Mouse (Mus musculus) heart, embryonic 12.5 days (tissue): ENCODE results near the gene Ly6g6d. TPM values are rescaled to one million over a fixed set of nuclear protein-coding genes. Genes with fewer than 3 reads are reported as not detected.

Source experiments
- ATAC-seq: fragments of 200-750 bp; cut with Nextera tagmentation; 2 replicates; pipeline ENCODE4 v1.8.0; 2017; ENCODE audit warnings: moderate TSS enrichment, moderate library complexity; ENCODE audit not compliant: insufficient number of reproducible peaks, low FRiP score
- H3K27ac ChIP-seq: fragments of 300-500 bp; sonication (generic); 2 replicates; pipeline ENCODE4 v1.5.1; 2016; ENCODE audit warnings: mild to moderate bottlenecking, moderate library complexity; ENCODE audit not compliant: poor library complexity, severe bottlenecking
- H3K27me3 ChIP-seq: fragments of 300-500 bp; sonication (generic); replicated peaks from 2 replicates; pipeline ENCODE4 v1.6.1; 2016; ENCODE audit warnings: mild to moderate bottlenecking, moderate library complexity
- H3K36me3 ChIP-seq: fragments of 300-500 bp; sonication (generic); 2 replicates; pipeline ENCODE4 v1.6.1; 2016; ENCODE audit warnings: mild to moderate bottlenecking, moderate library complexity
- H3K4me1 ChIP-seq: fragments of 300-500 bp; sonication (generic); replicated peaks from 2 replicates; pipeline ENCODE4 v1.6.1; 2016; ENCODE audit warnings: mild to moderate bottlenecking
- H3K4me2 ChIP-seq: fragments of 300-500 bp; sonication (generic); 2 replicates; pipeline ENCODE4 v1.6.1; 2016; ENCODE audit warnings: mild to moderate bottlenecking, moderate library complexity
- H3K4me3 ChIP-seq: fragments of 300-500 bp; sonication (generic); 2 replicates; pipeline ENCODE4 v1.5.1; 2016; ENCODE audit warnings: mild to moderate bottlenecking
- H3K9ac ChIP-seq: fragments of 300-500 bp; sonication (generic); 2 replicates; pipeline ENCODE4 v1.6.1; 2016; ENCODE audit warnings: mild to moderate bottlenecking, moderate library complexity
- H3K9me3 ChIP-seq: fragments of 300-500 bp; sonication (generic); replicated peaks from 2 replicates; pipeline ENCODE4 v1.6.1; 2016; ENCODE audit warnings: mild to moderate bottlenecking, moderate library complexity
- WGBS: fragments of 180-500 bp; shearing (Covaris S2); methylation state at CpG from one replicate; pipeline ENCODE4 v1.1.7; 2016; 5-methylcytosine and 5-hydroxymethylcytosine counted together
- polyA plus RNA-seq: library from polyadenylated mRNA; unstranded; fragments of >200 nt; fragmentation: Nextera tagmentation; extraction: Ambion mirVana; gene quantifications from 2 replicates; pipeline ENCODE4 v1.2.1, GENCODE M21; 2016

Gene Ly6g6d
- polyA plus RNA-seq, 1 experiment from 2014 or later: 1.8 TPM

- Histone ChIP-seq H3K9ac (no peak overlapping the region), H3K4me3 (no peak overlapping the region), H3K9me3 (no peaks in the 10 kb centered on the region), H3K27me3 (no peaks in the 10 kb centered on the region), H3K4me1 (peaks cover 23% of the 10 kb centered on the region), H3K4me2 (no peak overlapping the region), H3K27ac (no peak overlapping the region), H3K36me3 (no peaks in the 10 kb centered on the region)
- 89% methylated on average over 11 of the region's 11 CpGs for WGBS
- no peak for ATAC-seq
These were observed 46.6 kb downstream of the Ly6g6d start for GRCm38 (mm10) chr17:35031272-35031671.

- WGBS: 36% methylated on average over 19 of the region's 19 CpGs
- no peak overlapping the region for H3K4me3 ChIP-seq
- H3K9ac ChIP-seq: no peak overlapping the region; the same call in 1 of the 2 replicates
- no peak for ATAC-seq
- H3K27me3 ChIP-seq: no peaks in the 10 kb centered on the region
- H3K4me1 ChIP-seq: peaks cover 30% of the 10 kb centered on the region
- H3K27ac ChIP-seq: no peak overlapping the region
- H3K9me3 ChIP-seq: no peaks in the 10 kb centered on the region
- no peaks in the 10 kb centered on the region for H3K36me3 ChIP-seq
- H3K4me2 ChIP-seq: peak overlapping the region; percentile 24; the same call in 1 of the 2 replicates
These were observed 48.0 kb downstream of the Ly6g6d start for GRCm38 (mm10) chr17:35029691-35030532.

GRCm38 (mm10) chr17:35028315-35028714 is 49.5 kb downstream of the Ly6g6d start:
- H3K4me2 ChIP-seq: no peak overlapping the region
- WGBS: 87% methylated on average over 2 of the region's 2 CpGs
- no peak for ATAC-seq
- H3K4me3 ChIP-seq: no peak overlapping the region
- no peaks in the 10 kb centered on the region for H3K36me3 ChIP-seq
- H3K9me3 ChIP-seq: no peaks in the 10 kb centered on the region
- no peak overlapping the region for H3K9ac ChIP-seq
- H3K27me3 ChIP-seq: no peaks in the 10 kb centered on the region
- peaks cover 45% of the 10 kb centered on the region for H3K4me1 ChIP-seq
- H3K27ac ChIP-seq: no peak overlapping the region

GRCm38 (mm10) chr17:35027277-35028068 is 50.4 kb downstream of the Ly6g6d start, which contains the start of gene Sapcd1:
Gene Sapcd1, minus strand, starts transcription at chr17:35028016.
- no peak for ATAC-seq
- Histone ChIP-seq H3K9me3 (no peaks in the 10 kb centered on the region), H3K36me3 (no peaks in the 10 kb centered on the region), H3K4me1 (peaks cover 53% of the 10 kb centered on the region), H3K4me2 (peak within 1 kb of the TSS; percentile 34; the same call in 1 of the 2 replicates), H3K27me3 (no peaks in the 10 kb centered on the region), H3K4me3 (0 out of 2 replicates have a peak within 1 kb of the TSS, but pooled peaks have one; percentile 11), H3K9ac (0 out of 2 replicates have a peak within 1 kb of the TSS, but pooled peaks have one; percentile 34), H3K27ac (peak within 1 kb of the TSS; percentile 61; the same call in 1 of the 2 replicates)
- 39% methylated on average over 13 of the region's 13 CpGs for WGBS

GRCm38 (mm10) chr17:35026206-35026605 is 51.7 kb downstream of the Ly6g6d start:
- Histone ChIP-seq H3K27ac (no peak overlapping the region), H3K4me1 (peaks cover 62% of the 10 kb centered on the region), H3K4me2 (no peak overlapping the region), H3K9ac (no peak overlapping the region), H3K4me3 (no peak overlapping the region), H3K27me3 (no peaks in the 10 kb centered on the region), H3K36me3 (no peaks in the 10 kb centered on the region), H3K9me3 (no peaks in the 10 kb centered on the region)
- WGBS: 80% methylated on average over 5 of the region's 5 CpGs
- no peak for ATAC-seq

DNA sequence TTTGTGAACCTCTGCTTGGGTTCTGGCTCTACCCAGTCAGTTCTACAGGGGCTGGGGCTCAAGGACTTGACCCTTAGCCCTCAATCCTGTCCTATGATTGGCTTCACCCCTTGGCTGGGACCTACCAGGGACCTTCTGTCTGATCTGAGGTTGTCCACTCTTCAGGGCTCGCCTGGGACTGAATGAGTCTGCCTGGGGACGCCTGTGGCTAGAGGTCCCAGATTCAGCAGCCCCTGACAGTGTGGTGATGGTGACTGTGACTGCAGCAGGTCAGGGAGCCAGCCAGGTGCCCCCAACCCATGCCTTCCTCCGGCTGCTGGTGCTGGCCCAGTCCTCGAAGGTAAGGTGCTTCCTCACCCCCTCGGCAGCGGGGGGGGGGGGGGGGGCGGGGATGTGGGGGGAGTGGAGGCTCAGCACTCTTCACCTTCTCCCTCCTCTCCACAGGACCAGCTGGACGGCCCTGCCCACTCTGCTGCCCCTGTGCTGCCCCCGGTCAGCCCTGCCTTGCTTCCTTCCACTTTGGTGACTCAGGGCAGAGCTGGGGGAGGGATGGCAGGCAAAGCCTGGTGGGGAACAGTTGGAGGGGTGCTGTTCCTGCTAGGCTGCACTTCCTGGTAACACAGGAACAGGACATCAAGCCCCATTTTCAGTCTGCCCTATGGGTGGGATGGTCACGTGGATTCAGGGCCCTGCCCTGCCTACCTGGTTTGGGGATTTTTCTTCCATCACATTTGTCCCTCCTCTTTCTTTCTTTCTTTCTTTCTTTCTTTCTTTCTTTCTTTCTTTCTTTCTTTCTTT is 53.0 kb downstream of the Ly6g6d start:
- 0 out of 2 replicates have a peak, but pooled peaks cover 5% of the 10 kb centered on the region for H3K27me3 ChIP-seq
- no peak overlapping the region for H3K4me2 ChIP-seq
- H3K4me1 ChIP-seq: peaks cover 65% of the 10 kb centered on the region
- H3K36me3 ChIP-seq: no peaks in the 10 kb centered on the region
- no peak overlapping the region for H3K4me3 ChIP-seq
- 54% methylated on average over 10 of the region's 10 CpGs for WGBS
- H3K27ac ChIP-seq: no peak overlapping the region; the same call in 1 of the 2 replicates
- H3K9me3 ChIP-seq: no peaks in the 10 kb centered on the region
- no peak for ATAC-seq
- H3K9ac ChIP-seq: peak overlapping the region; percentile 42; the same call in 1 of the 2 replicates

- 64% methylated on average over 12 of the region's 13 CpGs for WGBS
- Histone ChIP-seq H3K9me3 (no peaks in the 10 kb centered on the region), H3K4me3 (no peak overlapping the region), H3K9ac (peak overlapping the region; percentile 6; the same call in 1 of the 2 replicates), H3K27me3 (0 out of 2 replicates have a peak, but pooled peaks cover 5% of the 10 kb centered on the region), H3K27ac (no peak overlapping the region), H3K4me1 (peaks cover 61% of the 10 kb centered on the region), H3K36me3 (no peaks in the 10 kb centered on the region), H3K4me2 (no peak overlapping the region)
- ATAC-seq: no peak
These were observed 53.6 kb downstream of the Ly6g6d start for GRCm38 (mm10) chr17:35024261-35024660.

- Histone ChIP-seq H3K27me3 (0 out of 2 replicates have a peak, but pooled peaks cover 5% of the 10 kb centered on the region), H3K36me3 (no peaks in the 10 kb centered on the region), H3K9ac (peak overlapping the region; percentile 6; the same call in 1 of the 2 replicates), H3K4me3 (no peak overlapping the region), H3K27ac (no peak overlapping the region), H3K4me1 (peaks cover 60% of the 10 kb centered on the region), H3K9me3 (no peaks in the 10 kb centered on the region), H3K4me2 (no peak overlapping the region)
- no peak for ATAC-seq
- 56% methylated on average over 4 of the region's 4 CpGs for whole genome bisulfite sequencing
These were observed 54.1 kb downstream of the Ly6g6d start for GRCm38 (mm10) chr17:35023756-35024155.

- H3K36me3 ChIP-seq: no peaks in the 10 kb centered on the region
- peaks cover 58% of the 10 kb centered on the region for H3K4me1 ChIP-seq
- 85% methylated on average over 5 of the region's 5 CpGs for WGBS
- no peaks in the 10 kb centered on the region for H3K9me3 ChIP-seq
- ATAC-seq: no peak
- H3K27ac ChIP-seq: no peak overlapping the region
- H3K9ac ChIP-seq: no peak overlapping the region
- H3K27me3 ChIP-seq: peaks cover 5% of the 10 kb centered on the region; the same call in 1 of the 2 replicates
- H3K4me3 ChIP-seq: no peak overlapping the region
- no peak overlapping the region for H3K4me2 ChIP-seq
These were observed 54.6 kb downstream of the Ly6g6d start for GRCm38 (mm10) chr17:35023221-35023620.

DNA sequence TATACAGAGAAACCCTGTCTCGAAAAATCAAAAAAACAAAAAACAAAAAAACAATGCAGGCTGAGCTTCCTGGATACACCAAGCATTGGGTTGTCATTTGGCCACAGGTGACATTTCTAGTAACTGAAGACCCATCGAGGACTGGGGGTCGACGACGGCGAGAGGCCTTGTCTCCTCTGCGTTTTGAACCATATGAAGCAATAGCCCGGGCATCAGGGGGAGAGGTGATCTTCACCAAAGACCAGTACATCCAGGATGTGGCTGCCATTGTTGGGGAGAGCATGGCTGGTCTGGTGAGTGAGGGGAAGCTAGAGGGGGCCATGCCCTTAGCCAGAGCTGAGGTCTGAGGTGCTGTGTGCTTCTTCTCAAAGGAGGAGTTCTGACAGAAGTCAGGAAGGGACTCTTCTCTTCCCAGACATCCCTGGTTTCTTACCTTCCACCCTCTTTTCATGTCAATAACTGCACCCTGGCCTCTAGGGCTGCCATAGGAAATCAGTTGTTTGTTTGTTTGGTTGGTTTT is 55.3 kb downstream of the Ly6g6d start:
- Histone ChIP-seq H3K4me3 (no peak overlapping the region), H3K27me3 (peaks cover 5% of the 10 kb centered on the region; the same call in 1 of the 2 replicates), H3K9ac (no peak overlapping the region), H3K4me2 (no peak overlapping the region), H3K4me1 (peaks cover 56% of the 10 kb centered on the region), H3K9me3 (no peaks in the 10 kb centered on the region), H3K36me3 (no peaks in the 10 kb centered on the region), H3K27ac (peak overlapping the region; percentile 75)
- 91% methylated on average over 8 of the region's 8 CpGs for WGBS
- no peak for ATAC-seq
